Mouse (Mus musculus) erythroblast, embryonic 14.5 days (primary cell): ENCODE data around the gene Resf1.
"Not testable (repeated sequence)": the region's sequence is repeated elsewhere in the genome, so short reads cannot be mapped to it uniquely, and the experiment has no call there.

ENCODE experiments used
- GATA1 ChIP-seq: IDR thresholded peaks from 2 replicates; pipeline ENCODE4 v1.6.1; 2012; ENCODE audit warnings: low read length, inconsistent platforms, mixed read lengths
- TAL1 ChIP-seq: IDR thresholded peaks from 3 replicates; pipeline ENCODE4 v1.6.1; 2012; ENCODE audit warnings: low read length, inconsistent platforms, mixed read lengths

DNA sequence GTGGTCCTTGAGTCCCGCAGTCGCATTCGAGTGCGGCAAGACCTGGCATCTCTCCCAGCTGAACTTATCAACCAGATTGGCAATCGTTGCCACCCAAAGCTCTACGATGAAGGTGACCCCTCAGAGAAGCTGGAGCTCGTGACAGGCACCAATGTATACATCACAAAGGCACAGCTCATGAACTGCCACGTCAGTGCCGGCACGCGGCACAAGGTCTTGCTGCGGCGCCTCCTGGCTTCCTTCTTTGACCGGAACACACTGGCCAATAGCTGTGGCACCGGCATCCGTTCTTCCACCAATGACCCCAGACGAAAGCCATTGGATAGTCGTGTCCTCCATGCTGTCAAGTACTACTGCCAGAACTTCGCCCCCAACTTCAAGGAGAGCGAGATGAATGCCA lies 53.3 kb downstream of the Resf1 start:
- TF ChIP-seq GATA1, TAL1: not testable (repeated sequence)
